Mouse (Mus musculus) olfactory bulb, adult 2 months (tissue): ENCODE data around the gene Camk2g.

Experiments used
- CTCF ChIP-seq: fragments of 200-500 bp; IDR thresholded peaks from 2 replicates; pipeline ENCODE4 v1.5.1; 2012; ENCODE audit warnings: low read depth, mild to moderate bottlenecking, low read length, moderate library complexity; ENCODE audit not compliant: insufficient read depth
- POLR2A ChIP-seq: fragments of 200-500 bp; IDR thresholded peaks from 2 replicates; pipeline ENCODE4 v1.6.1; 2012; ENCODE audit warnings: mild to moderate bottlenecking, low read depth, low read length, moderate library complexity; ENCODE audit not compliant: insufficient read depth

GRCm38 (mm10) chr14:20701554-20701953, 92.3 kb downstream of the Camk2g start:
- no peak for TF ChIP-seq CTCF
- no peak for TF ChIP-seq POLR2A
